Mouse (Mus musculus) ES-Bruce4 (cell line): Measurements from ENCODE around the gene Foxp1. TPM values are rescaled to one million over a fixed set of nuclear protein-coding genes. Genes with fewer than 3 reads are reported as not detected.

Experiments used
- H3K27ac ChIP-seq: 2 replicates; pipeline ENCODE4 v1.5.1; 2012; ENCODE audit warnings: low read length, inconsistent platforms; ENCODE audit not compliant: insufficient read depth
- H3K27me3 ChIP-seq: 2 replicates; pipeline ENCODE4 v1.6.1; 2012; ENCODE audit warnings: mild to moderate bottlenecking, low read length, inconsistent platforms; ENCODE audit not compliant: control insufficient read depth, poor library complexity, insufficient read depth, severe bottlenecking
- H3K36me3 ChIP-seq: 2 replicates; pipeline ENCODE4 v1.6.1; 2012; ENCODE audit warnings: inconsistent platforms, mild to moderate bottlenecking, low read length, moderate library complexity; ENCODE audit not compliant: control insufficient read depth, poor library complexity, insufficient read depth, severe bottlenecking
- H3K4me1 ChIP-seq: one replicate; pipeline ENCODE4 v1.8.1; 2011; ENCODE audit warnings: low read length; ENCODE audit not compliant: control insufficient read depth, insufficient read depth
- H3K4me3 ChIP-seq: 2 replicates; pipeline ENCODE4 v1.5.1; 2011; ENCODE audit warnings: low read depth, mild to moderate bottlenecking, low read length
- H3K9ac ChIP-seq: 2 replicates; pipeline ENCODE4 v1.6.1; 2012; ENCODE audit warnings: low read depth, mild to moderate bottlenecking, inconsistent platforms; ENCODE audit not compliant: poor library complexity, severe bottlenecking
- H3K9me3 ChIP-seq: replicated peaks from 2 replicates; pipeline ENCODE4 v1.6.1; 2012; ENCODE audit warnings: mild to moderate bottlenecking, low read length, inconsistent platforms; ENCODE audit not compliant: control insufficient read depth, poor library complexity, insufficient read depth, severe bottlenecking
- CTCF ChIP-seq: IDR thresholded peaks from one replicate; pipeline ENCODE4 v1.8.1; 2011; ENCODE audit warnings: low read depth, low read length
- EP300 ChIP-seq: IDR thresholded peaks from 2 replicates; pipeline ENCODE4 v1.6.1; 2011; ENCODE audit warnings: low read depth, low read length; ENCODE audit not compliant: insufficient read depth
- POLR2A ChIP-seq: IDR thresholded peaks from one replicate; pipeline ENCODE4 v1.8.1; 2011; ENCODE audit warnings: low read length; ENCODE audit not compliant: insufficient read depth
- polyA plus RNA-seq: library from polyadenylated mRNA; stranded (reverse); fragments of >200 nt; gene quantifications from 2 replicates; pipeline ENCODE4 v1.2.4, GENCODE M21; 2011; ENCODE audit warnings: low read depth; ENCODE audit not compliant: missing spikeins, insufficient read depth, insufficient read length

The Foxp1 gene
- polyA plus RNA-seq, 1 experiment = 33.5 TPM

- TF ChIP-seq POLR2A (no peak), EP300 (no peak), CTCF (no peak)
- Histone ChIP-seq H3K4me1 (no peaks in the 10 kb centered on the region), H3K9me3 (no peaks in the 10 kb centered on the region), H3K27ac (no peak overlapping the region), H3K36me3 (no peaks in the 10 kb centered on the region), H3K4me3 (no peak overlapping the region), H3K9ac (no peak overlapping the region), H3K27me3 (no peaks in the 10 kb centered on the region)
Observed at GRCm38 (mm10) chr6:99053998-99054397, 468.5 kb downstream of the Foxp1 start.

GRCm38 (mm10) chr6:99053111-99053510, 469.4 kb downstream of the Foxp1 start:
- H3K4me1 ChIP-seq = no peaks in the 10 kb centered on the region
- TF ChIP-seq EP300 = no peak
- no peak for TF ChIP-seq CTCF
- no peak for TF ChIP-seq POLR2A
- H3K27me3 ChIP-seq = no peaks in the 10 kb centered on the region
- H3K9me3 ChIP-seq = no peaks in the 10 kb centered on the region
- H3K9ac ChIP-seq = no peak overlapping the region
- H3K27ac ChIP-seq = no peak overlapping the region
- no peaks in the 10 kb centered on the region for H3K36me3 ChIP-seq
- H3K4me3 ChIP-seq = no peak overlapping the region

- H3K4me1 ChIP-seq = no peaks in the 10 kb centered on the region
- H3K9me3 ChIP-seq = no peaks in the 10 kb centered on the region
- TF ChIP-seq POLR2A = no peak
- TF ChIP-seq CTCF = no peak
- TF ChIP-seq EP300 = no peak
- H3K27ac ChIP-seq = no peak overlapping the region
- no peak overlapping the region for H3K9ac ChIP-seq
- no peaks in the 10 kb centered on the region for H3K27me3 ChIP-seq
- no peaks in the 10 kb centered on the region for H3K36me3 ChIP-seq
- H3K4me3 ChIP-seq = no peak overlapping the region
Observed at GRCm38 (mm10) chr6:99051724-99052123, 470.8 kb downstream of the Foxp1 start.

- TF ChIP-seq CTCF (no peak), POLR2A (no peak), EP300 (no peak)
- H3K9ac ChIP-seq = no peak overlapping the region
- H3K27ac ChIP-seq = no peak overlapping the region
- H3K4me3 ChIP-seq = no peak overlapping the region
- no peaks in the 10 kb centered on the region for H3K9me3 ChIP-seq
- H3K36me3 ChIP-seq = no peaks in the 10 kb centered on the region
- H3K4me1 ChIP-seq = no peaks in the 10 kb centered on the region
- H3K27me3 ChIP-seq = no peaks in the 10 kb centered on the region
Observed at GRCm38 (mm10) chr6:99050288-99051006, 472.1 kb downstream of the Foxp1 start.

GRCm38 (mm10) chr6:99047322-99047721, 475.2 kb downstream of the Foxp1 start:
- Histone ChIP-seq H3K9me3 (no peaks in the 10 kb centered on the region), H3K27ac (no peak overlapping the region)
- TF ChIP-seq EP300 (no peak), CTCF (no peak), POLR2A (no peak)

GRCm38 (mm10) chr6:99045845-99046788, 476.4 kb downstream of the Foxp1 start:
- TF ChIP-seq POLR2A = no peak
- no peak for TF ChIP-seq EP300
- TF ChIP-seq CTCF = no peak
- Histone ChIP-seq H3K4me3 (no peak overlapping the region), H3K9ac (no peak overlapping the region), H3K9me3 (no peaks in the 10 kb centered on the region), H3K4me1 (no peaks in the 10 kb centered on the region), H3K36me3 (no peaks in the 10 kb centered on the region), H3K27me3 (no peaks in the 10 kb centered on the region), H3K27ac (no peak overlapping the region)

More at GRCm38 (mm10) chr6:99047322-99047721, 475.2 kb downstream of the Foxp1 start:
- H3K4me3 ChIP-seq = no peak overlapping the region
- no peaks in the 10 kb centered on the region for H3K36me3 ChIP-seq
- no peak overlapping the region for H3K9ac ChIP-seq
- H3K27me3 ChIP-seq = no peaks in the 10 kb centered on the region
- no peaks in the 10 kb centered on the region for H3K4me1 ChIP-seq
